Mouse (Mus musculus): ENCODE results near the gene Zdhhc5. TPM values are rescaled to one million over a fixed set of nuclear protein-coding genes. Genes with fewer than 3 reads are reported as not detected.
A peak's percentile ranks its signal among the peaks of the same experiment; 100 is the strongest.
"Not testable (repeated sequence)": the region's sequence is repeated elsewhere in the genome, so short reads cannot be mapped to it uniquely, and the experiment has no call there.

Gene Zdhhc5
- polyA plus RNA-seq, 1 experiment from 2014 or later = 30.2 TPM

- H3K36me3 ChIP-seq (replicated peaks) = peaks cover 63% of the 10 kb centered on the region
- DNase-seq (ENCODE audit: low spot score) = no peak
These were observed 37.6 kb downstream of the Zdhhc5 start for GRCm38 (mm10) chr2:84677270-84677967.

DNA sequence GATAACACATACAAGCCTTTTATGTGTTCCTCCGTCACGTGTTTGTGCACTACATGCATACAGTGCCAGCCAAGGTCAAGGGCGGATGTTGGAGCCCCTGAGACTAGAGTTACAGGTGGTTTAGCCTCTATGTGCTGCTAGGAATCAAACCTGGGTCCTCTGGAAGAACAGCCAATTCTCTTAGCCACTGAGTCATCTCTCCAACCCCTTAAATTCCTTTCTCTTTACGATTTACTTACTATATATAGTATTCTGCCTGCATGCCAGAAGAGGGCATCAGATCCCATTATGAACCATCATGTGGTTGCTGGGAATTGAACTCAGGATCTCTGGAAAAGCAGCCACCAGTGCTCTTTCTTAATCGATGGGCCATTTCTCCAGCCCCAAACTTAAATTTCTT, 43.4 kb downstream of the Zdhhc5 start:
- not testable (repeated sequence) for H3K9me3 ChIP-seq; H3K27ac ChIP-seq (replicated peaks); DNase-seq (ENCODE audit: low spot score); H3K27me3 ChIP-seq (replicated peaks; ENCODE audit: low read depth, poor library complexity, severe bottlenecking)
- Histone ChIP-seq H3K36me3 (replicated peaks) (peaks cover 65% of the 10 kb centered on the region), H3K4me1 (peaks cover 18% of the 10 kb centered on the region), H3K4me3 (peak overlapping the region; percentile 93; the same call in 1 of the 2 replicates)
- WGBS = 72% methylated on average over 4 of the region's 5 CpGs

More at GRCm38 (mm10) chr2:84677270-84677967, 37.6 kb downstream of the Zdhhc5 start:
- no peaks in the 10 kb centered on the region for H3K27me3 ChIP-seq (replicated peaks; ENCODE audit: low read depth, poor library complexity, severe bottlenecking)
- 12% methylated on average over 22 of the region's 22 CpGs for whole genome bisulfite sequencing
- H3K4me3 ChIP-seq = peak overlapping the region; percentile 73
- peaks cover 25% of the 10 kb centered on the region for H3K4me1 ChIP-seq
- no peaks in the 10 kb centered on the region for H3K9me3 ChIP-seq
- H3K27ac ChIP-seq (replicated peaks) = peak overlapping the region; percentile 80

DNA sequence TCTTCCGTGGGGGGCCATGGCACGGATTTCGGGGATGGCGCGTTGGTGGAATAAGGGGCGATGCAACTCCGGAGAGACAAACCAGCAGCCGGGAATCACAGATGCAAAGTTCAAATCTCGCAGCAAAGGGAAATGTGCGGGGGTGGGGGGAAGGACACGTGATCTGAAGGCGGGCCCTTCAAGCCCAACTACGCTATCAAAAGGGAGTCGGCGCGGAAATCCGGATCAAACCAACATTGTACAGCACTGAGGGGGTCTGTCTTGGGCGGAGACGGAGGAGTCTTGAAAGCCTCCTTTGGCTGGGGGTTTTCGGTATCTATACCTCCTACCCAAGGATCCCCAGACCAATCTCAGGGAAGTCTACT, 44.4 kb downstream of the Zdhhc5 start, which contains the start of gene Selenoh:
TSS of gene Selenoh (minus strand) at position 202 of the 365 bp plus-strand sequence.
- peak within 1 kb of the TSS; percentile 99 for H3K27ac ChIP-seq (replicated peaks)
- no peaks in the 10 kb centered on the region for H3K27me3 ChIP-seq (replicated peaks; ENCODE audit: low read depth, poor library complexity, severe bottlenecking)
- H3K4me1 ChIP-seq = peaks cover 13% of the 10 kb centered on the region
- WGBS = 0% methylated on average over 20 of the region's 20 CpGs
- peaks cover 56% of the 10 kb centered on the region for H3K36me3 ChIP-seq (replicated peaks)
- H3K9me3 ChIP-seq = no peaks in the 10 kb centered on the region
- DNase-seq (ENCODE audit: low spot score) = peak; percentile 94
- peak within 1 kb of the TSS; percentile 93 for H3K4me3 ChIP-seq

GRCm38 (mm10) chr2:84669828-84670568, 45.0 kb downstream of the Zdhhc5 start:
- Histone ChIP-seq H3K27me3 (replicated peaks; ENCODE audit: low read depth, poor library complexity, severe bottlenecking) (no peaks in the 10 kb centered on the region), H3K36me3 (replicated peaks) (peaks cover 50% of the 10 kb centered on the region), H3K9me3 (no peaks in the 10 kb centered on the region), H3K4me3 (peak overlapping the region; percentile 93), H3K27ac (replicated peaks) (peak overlapping the region; percentile 99), H3K4me1 (peaks cover 13% of the 10 kb centered on the region)
- DNase-seq (ENCODE audit: low spot score) = no peak
- 3% methylated on average over 39 of the region's 39 CpGs for WGBS

DNA sequence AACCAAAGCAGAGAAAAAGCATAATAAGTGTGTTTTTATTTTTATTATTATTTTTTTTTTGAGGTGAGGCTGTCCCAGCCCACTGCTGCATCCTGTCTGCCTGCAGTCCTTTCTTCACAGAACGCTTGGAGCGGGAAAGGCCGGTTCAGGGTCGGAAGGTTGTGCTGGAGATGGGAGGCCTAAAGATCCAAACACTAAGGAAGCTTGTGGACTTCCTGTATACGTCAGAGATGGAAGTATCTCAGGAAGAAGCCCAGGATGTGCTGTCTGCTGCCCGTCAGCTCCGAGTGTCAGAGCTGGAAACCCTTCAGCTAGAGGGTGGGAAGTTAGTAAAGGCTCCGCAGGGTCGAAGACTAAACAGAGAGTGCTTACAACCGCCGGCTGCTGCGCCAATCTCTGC, 48.9 kb downstream of the Zdhhc5 start:
- H3K4me3 ChIP-seq = no peak overlapping the region
- no peaks in the 10 kb centered on the region for H3K27me3 ChIP-seq (replicated peaks; ENCODE audit: low read depth, poor library complexity, severe bottlenecking)
- no peak for DNase-seq (ENCODE audit: low spot score)
- 58% methylated on average over 12 of the region's 12 CpGs for WGBS
- peaks cover 11% of the 10 kb centered on the region for H3K4me1 ChIP-seq
- H3K9me3 ChIP-seq = no peaks in the 10 kb centered on the region
- H3K36me3 ChIP-seq (replicated peaks) = peaks cover 24% of the 10 kb centered on the region
- H3K27ac ChIP-seq (replicated peaks) = no peak overlapping the region

DNA sequence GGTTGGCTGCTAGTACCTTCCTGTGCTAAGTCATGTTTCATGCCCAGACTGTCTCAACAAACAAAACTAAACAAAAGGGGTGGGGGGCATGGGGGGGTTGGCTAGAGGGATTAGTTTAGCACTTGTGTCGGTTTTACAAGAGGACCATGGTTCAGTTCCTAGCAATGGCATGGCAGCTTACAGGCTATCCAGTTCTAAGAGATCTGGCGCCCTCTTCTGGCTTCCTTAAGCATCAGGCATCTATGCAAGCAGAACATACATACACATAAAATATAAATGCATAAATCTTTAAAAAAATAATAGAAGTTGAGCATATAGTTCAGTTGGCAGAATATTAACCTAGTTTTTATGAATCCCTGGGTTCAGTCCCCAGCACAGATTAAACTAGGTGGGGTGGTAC, 52.1 kb downstream of the Zdhhc5 start:
- Histone ChIP-seq H3K27me3 (replicated peaks; ENCODE audit: low read depth, poor library complexity, severe bottlenecking) (no peaks in the 10 kb centered on the region), H3K36me3 (replicated peaks) (peaks cover 8% of the 10 kb centered on the region), H3K27ac (replicated peaks) (no peak overlapping the region), H3K4me1 (no peaks in the 10 kb centered on the region), H3K9me3 (peaks cover 4% of the 10 kb centered on the region; the same call in 1 of the 2 replicates), H3K4me3 (no peak overlapping the region)
- DNase-seq (ENCODE audit: low spot score) = peak; percentile 41
- whole genome bisulfite sequencing = 28% methylated on average over 2 of the region's 2 CpGs

DNA sequence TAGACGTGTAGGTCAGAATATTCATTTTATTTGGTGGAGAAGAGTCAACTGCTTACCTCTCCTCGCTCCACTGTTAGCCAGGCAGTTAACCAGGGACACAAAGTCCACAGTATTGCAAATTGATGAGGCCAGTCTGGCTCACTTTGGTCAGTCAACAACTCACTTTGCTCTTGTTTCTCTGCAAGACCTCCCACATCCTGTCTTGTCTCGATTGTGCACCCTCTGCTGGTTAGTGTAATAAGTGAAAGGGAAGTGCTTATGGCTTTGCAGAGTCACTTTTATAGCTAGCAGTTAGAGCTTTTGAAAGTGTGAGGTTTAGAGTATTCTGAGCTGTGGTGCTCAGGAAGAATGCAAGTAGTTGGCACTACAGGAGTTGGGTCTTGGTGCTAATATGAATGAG, 54.7 kb downstream of the Zdhhc5 start:
- 68% methylated on average over 3 of the region's 3 CpGs for WGBS
- H3K4me3 ChIP-seq = no peak overlapping the region
- H3K36me3 ChIP-seq (replicated peaks) = no peaks in the 10 kb centered on the region
- no peak overlapping the region for H3K27ac ChIP-seq (replicated peaks)
- DNase-seq (ENCODE audit: low spot score) = no peak
- H3K9me3 ChIP-seq = peaks cover 4% of the 10 kb centered on the region; the same call in 1 of the 2 replicates
- no peaks in the 10 kb centered on the region for H3K27me3 ChIP-seq (replicated peaks; ENCODE audit: low read depth, poor library complexity, severe bottlenecking)
- no peaks in the 10 kb centered on the region for H3K4me1 ChIP-seq

GRCm38 (mm10) chr2:84658806-84659205, 56.2 kb downstream of the Zdhhc5 start, which contains the start of gene Btbd18:
TSS of gene Btbd18 (plus strand) at chr2:84659079.
- no peaks in the 10 kb centered on the region for H3K4me1 ChIP-seq
- 93% methylated on average over 32 of the region's 32 CpGs for WGBS
- no peaks in the 10 kb centered on the region for H3K36me3 ChIP-seq (replicated peaks)
- H3K9me3 ChIP-seq = peaks cover 4% of the 10 kb centered on the region; the same call in 1 of the 2 replicates
- no peak for DNase-seq (ENCODE audit: low spot score)
- no peak within 1 kb of the TSS for H3K27ac ChIP-seq (replicated peaks)
- no peaks in the 10 kb centered on the region for H3K27me3 ChIP-seq (replicated peaks; ENCODE audit: low read depth, poor library complexity, severe bottlenecking)
- H3K4me3 ChIP-seq = no peak within 1 kb of the TSS

DNA sequence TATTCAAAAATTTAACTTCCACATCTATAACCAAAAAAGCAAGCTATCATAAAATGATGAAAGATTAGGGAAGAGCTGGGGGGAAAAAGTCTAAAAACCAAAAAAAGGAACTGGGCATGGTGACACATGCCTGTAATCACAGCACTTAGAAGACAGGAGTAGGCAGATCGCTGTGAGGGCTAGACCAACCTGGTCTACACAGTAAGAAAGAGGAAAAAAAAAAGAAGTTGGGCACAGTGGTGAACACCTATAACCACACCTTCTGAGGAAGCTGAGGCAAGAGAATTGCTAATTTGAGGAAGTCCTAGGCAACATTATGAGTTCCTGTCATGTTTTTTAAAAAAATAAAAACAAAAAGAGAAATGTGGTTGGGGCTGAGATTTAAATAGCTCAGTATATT, 59.1 kb downstream of the Zdhhc5 start:
- H3K9me3 ChIP-seq = peaks cover 4% of the 10 kb centered on the region; the same call in 1 of the 2 replicates
- WGBS = 74% methylated on average over 1 of the region's 1 CpGs
- H3K27me3 ChIP-seq (replicated peaks; ENCODE audit: low read depth, poor library complexity, severe bottlenecking) = no peaks in the 10 kb centered on the region
- no peak overlapping the region for H3K4me3 ChIP-seq
- no peak for DNase-seq (ENCODE audit: low spot score)
- no peak overlapping the region for H3K27ac ChIP-seq (replicated peaks)
- peaks cover 3% of the 10 kb centered on the region; the same call in 1 of the 2 replicates for H3K4me1 ChIP-seq
- no peaks in the 10 kb centered on the region for H3K36me3 ChIP-seq (replicated peaks)

- Histone ChIP-seq H3K27ac (replicated peaks) (no peak overlapping the region), H3K4me3 (no peak overlapping the region), H3K36me3 (replicated peaks) (no peaks in the 10 kb centered on the region), H3K27me3 (replicated peaks; ENCODE audit: low read depth, poor library complexity, severe bottlenecking) (no peaks in the 10 kb centered on the region), H3K4me1 (peaks cover 12% of the 10 kb centered on the region), H3K9me3 (no peaks in the 10 kb centered on the region)
- DNase-seq (ENCODE audit: low spot score) = no peak
These were observed 61.6 kb downstream of the Zdhhc5 start for GRCm38 (mm10) chr2:84653354-84653753.

DNA sequence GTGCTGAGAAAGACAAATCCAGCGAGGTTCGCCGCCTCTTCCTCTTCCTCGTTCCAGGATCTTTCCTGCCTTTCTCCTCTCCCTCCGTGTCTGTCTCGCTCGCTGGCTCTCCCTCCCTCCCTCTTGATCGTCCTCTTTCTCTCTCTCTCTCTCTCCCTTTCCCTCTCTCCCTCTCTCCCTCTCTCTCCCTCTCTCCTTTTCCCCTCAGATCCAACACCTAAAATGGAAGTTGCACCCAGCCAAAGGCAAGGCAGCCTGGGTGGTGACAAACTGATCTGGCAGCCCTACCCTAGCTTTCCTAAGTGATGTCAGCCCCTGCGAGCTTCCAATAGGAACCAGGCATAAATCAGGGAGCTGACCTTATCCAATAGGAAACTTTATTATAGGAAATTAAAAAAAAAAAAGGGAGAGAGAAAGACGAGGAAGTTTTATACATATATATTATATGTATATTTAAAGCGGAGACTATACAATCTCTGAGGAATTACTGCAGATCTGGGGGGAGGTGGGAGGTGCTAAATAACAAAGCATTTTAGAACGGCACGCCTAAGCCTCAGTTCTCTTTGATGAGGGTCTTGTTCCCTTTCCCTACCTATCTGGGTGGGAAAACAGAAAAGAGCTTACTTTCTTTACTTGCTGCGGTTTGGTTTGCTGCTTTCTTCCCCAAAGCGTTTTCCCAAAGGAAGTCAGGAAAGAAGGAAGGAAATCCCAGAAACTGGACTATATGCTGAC, 64.3 kb downstream of the Zdhhc5 start, which contains the start of gene Ctnnd1:
TSS of gene Ctnnd1 (minus strand) at position 302 of the 732 bp plus-strand sequence.
- WGBS = under 1% methylated on average over 15 of the region's 15 CpGs
- H3K27ac ChIP-seq (replicated peaks) = peak within 1 kb of the TSS; percentile 95
- H3K9me3 ChIP-seq = no peaks in the 10 kb centered on the region
- peak; percentile 86 for DNase-seq (ENCODE audit: low spot score)
- peak within 1 kb of the TSS; percentile 83 for H3K4me3 ChIP-seq
- H3K36me3 ChIP-seq (replicated peaks) = peaks cover 17% of the 10 kb centered on the region
- H3K4me1 ChIP-seq = peaks cover 23% of the 10 kb centered on the region
- no peaks in the 10 kb centered on the region for H3K27me3 ChIP-seq (replicated peaks; ENCODE audit: low read depth, poor library complexity, severe bottlenecking)

GRCm38 (mm10) chr2:84649674-84650073, 65.3 kb downstream of the Zdhhc5 start:
- Histone ChIP-seq H3K4me3 (peak overlapping the region; percentile 83), H3K4me1 (peaks cover 23% of the 10 kb centered on the region), H3K27me3 (replicated peaks; ENCODE audit: low read depth, poor library complexity, severe bottlenecking) (no peaks in the 10 kb centered on the region), H3K27ac (replicated peaks) (peak overlapping the region; percentile 95), H3K36me3 (replicated peaks) (peaks cover 18% of the 10 kb centered on the region), H3K9me3 (no peaks in the 10 kb centered on the region)
- WGBS = under 1% methylated on average over 10 of the region's 10 CpGs
- peak; percentile 56 for DNase-seq (ENCODE audit: low spot score)
